Mouse (Mus musculus): ENCODE data around the gene Atp5d. TPM values are rescaled to one million over a fixed set of nuclear protein-coding genes. Genes with fewer than 3 reads are reported as not detected.

Atp5d gene
- polyA plus RNA-seq, 1 experiment from 2014 or later: 384 TPM

DNA sequence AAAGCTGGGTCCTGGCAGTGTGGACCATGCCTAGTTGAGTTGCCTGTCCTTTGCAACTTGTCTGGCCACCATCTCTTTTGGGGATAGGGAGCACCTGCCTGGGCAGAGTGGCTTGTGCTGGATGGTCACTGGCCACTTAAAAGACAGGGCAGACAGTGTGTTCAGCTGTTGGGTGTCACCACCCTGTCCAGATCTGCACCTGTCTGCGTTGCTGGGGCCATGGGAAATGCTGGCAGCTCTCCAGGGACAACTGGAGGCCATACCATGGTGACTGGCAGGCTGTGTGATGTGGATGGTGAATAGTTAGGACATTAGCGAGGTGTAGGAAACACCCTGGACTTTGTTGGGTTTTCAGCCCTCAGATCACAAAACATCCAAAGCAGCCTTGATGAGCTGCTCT lies 18.3 kb upstream of the Atp5d start:
- 0 out of 2 replicates have a peak overlapping the region, but pooled peaks have one; percentile 12 for H3K9ac ChIP-seq (replicated peaks)
- WGBS: 91% methylated on average over 2 of the region's 2 CpGs
- no peak overlapping the region for H3K27ac ChIP-seq (replicated peaks)
- H3K4me3 ChIP-seq: no peak overlapping the region
- no peak overlapping the region for H3K4me2 ChIP-seq (replicated peaks)
- no peak for ATAC-seq (ENCODE audit: low FRiP score, low read depth)
- H3K27me3 ChIP-seq: no peaks in the 10 kb centered on the region
- peaks cover 33% of the 10 kb centered on the region for H3K4me1 ChIP-seq
- H3K36me3 ChIP-seq: peaks cover 44% of the 10 kb centered on the region
- no peaks in the 10 kb centered on the region for H3K9me3 ChIP-seq

GRCm38 (mm10) chr10:80121639-80122038 lies 16.8 kb upstream of the Atp5d start:
- no peak overlapping the region for H3K4me3 ChIP-seq
- no peak overlapping the region for H3K9ac ChIP-seq (replicated peaks)
- no peak overlapping the region for H3K27ac ChIP-seq (replicated peaks)
- peaks cover 59% of the 10 kb centered on the region for H3K36me3 ChIP-seq
- 79% methylated on average over 2 of the region's 2 CpGs for WGBS
- H3K9me3 ChIP-seq: no peaks in the 10 kb centered on the region
- ATAC-seq (ENCODE audit: low FRiP score, low read depth): no peak
- peaks cover 32% of the 10 kb centered on the region for H3K4me1 ChIP-seq
- no peaks in the 10 kb centered on the region for H3K27me3 ChIP-seq
- H3K4me2 ChIP-seq (replicated peaks): no peak overlapping the region

GRCm38 (mm10) chr10:80123932-80124562 lies 14.4 kb upstream of the Atp5d start:
- no peaks in the 10 kb centered on the region for H3K9me3 ChIP-seq
- H3K4me3 ChIP-seq: no peak overlapping the region
- no peak overlapping the region for H3K9ac ChIP-seq (replicated peaks)
- ATAC-seq (ENCODE audit: low FRiP score, low read depth): no peak
- peaks cover 8% of the 10 kb centered on the region; the same call in 1 of the 2 replicates for H3K4me1 ChIP-seq
- WGBS: 94% methylated on average over 9 of the region's 9 CpGs
- no peak overlapping the region for H3K4me2 ChIP-seq (replicated peaks)
- H3K27me3 ChIP-seq: no peaks in the 10 kb centered on the region
- H3K27ac ChIP-seq (replicated peaks): no peak overlapping the region
- peaks cover 78% of the 10 kb centered on the region for H3K36me3 ChIP-seq

GRCm38 (mm10) chr10:80127920-80128319 lies 10.5 kb upstream of the Atp5d start:
- peaks cover 32% of the 10 kb centered on the region for H3K27me3 ChIP-seq
- H3K9ac ChIP-seq (replicated peaks): no peak overlapping the region
- ATAC-seq (ENCODE audit: low FRiP score, low read depth): no peak
- peaks cover 91% of the 10 kb centered on the region for H3K36me3 ChIP-seq
- 96% methylated on average over 8 of the region's 8 CpGs for WGBS
- no peak overlapping the region for H3K4me2 ChIP-seq (replicated peaks)
- H3K4me1 ChIP-seq: peaks cover 15% of the 10 kb centered on the region
- no peaks in the 10 kb centered on the region for H3K9me3 ChIP-seq
- no peak overlapping the region for H3K4me3 ChIP-seq
- H3K27ac ChIP-seq (replicated peaks): no peak overlapping the region

- H3K9ac ChIP-seq (replicated peaks): no peak overlapping the region
- no peak overlapping the region for H3K4me3 ChIP-seq
- H3K9me3 ChIP-seq: no peaks in the 10 kb centered on the region
- H3K4me1 ChIP-seq: peaks cover 23% of the 10 kb centered on the region
- no peak overlapping the region for H3K4me2 ChIP-seq (replicated peaks)
- H3K27me3 ChIP-seq: peaks cover 42% of the 10 kb centered on the region
- ATAC-seq (ENCODE audit: low FRiP score, low read depth): no peak
- H3K27ac ChIP-seq (replicated peaks): no peak overlapping the region
- WGBS: 96% methylated on average over 9 of the region's 9 CpGs
- H3K36me3 ChIP-seq: peaks cover 100% of the 10 kb centered on the region
Observed at GRCm38 (mm10) chr10:80129846-80130245, 8.6 kb upstream of the Atp5d start.

GRCm38 (mm10) chr10:80130403-80131031 lies 7.9 kb upstream of the Atp5d start:
- WGBS: 89% methylated on average over 18 of the region's 18 CpGs

GRCm38 (mm10) chr10:80131316-80131951 lies 7.0 kb upstream of the Atp5d start:
- peak overlapping the region; percentile 6; the same call in 1 of the 2 replicates for H3K4me3 ChIP-seq
- H3K9ac ChIP-seq (replicated peaks): peak overlapping the region; percentile 17; the same call in 1 of the 2 replicates
- WGBS: 11% methylated on average over 51 of the region's 55 CpGs
- H3K36me3 ChIP-seq: peaks cover 88% of the 10 kb centered on the region
- no peaks in the 10 kb centered on the region for H3K9me3 ChIP-seq
- H3K27me3 ChIP-seq: peaks cover 58% of the 10 kb centered on the region
- peak; percentile 25; the same call in 1 of the 2 replicates for ATAC-seq (ENCODE audit: low FRiP score, low read depth)
- peaks cover 27% of the 10 kb centered on the region for H3K4me1 ChIP-seq
- peak overlapping the region; percentile 34 for H3K4me2 ChIP-seq (replicated peaks)
- H3K27ac ChIP-seq (replicated peaks): no peak overlapping the region

More at GRCm38 (mm10) chr10:80130403-80131031, 7.9 kb upstream of the Atp5d start:
- Histone ChIP-seq H3K4me1 (peaks cover 23% of the 10 kb centered on the region), H3K9ac (replicated peaks) (no peak overlapping the region), H3K36me3 (peaks cover 97% of the 10 kb centered on the region), H3K9me3 (no peaks in the 10 kb centered on the region), H3K27ac (replicated peaks) (no peak overlapping the region), H3K4me2 (replicated peaks) (no peak overlapping the region), H3K27me3 (peaks cover 49% of the 10 kb centered on the region), H3K4me3 (no peak overlapping the region)
- ATAC-seq (ENCODE audit: low FRiP score, low read depth): no peak

- Histone ChIP-seq H3K27ac (replicated peaks) (no peak overlapping the region), H3K36me3 (peaks cover 83% of the 10 kb centered on the region), H3K4me1 (peaks cover 32% of the 10 kb centered on the region), H3K27me3 (peaks cover 63% of the 10 kb centered on the region), H3K4me3 (peak overlapping the region; percentile 6; the same call in 1 of the 2 replicates), H3K9me3 (no peaks in the 10 kb centered on the region), H3K4me2 (replicated peaks) (peak overlapping the region; percentile 34), H3K9ac (replicated peaks) (peak overlapping the region; percentile 17; the same call in 1 of the 2 replicates)
- 31% methylated on average over 21 of the region's 27 CpGs for WGBS
- ATAC-seq (ENCODE audit: low FRiP score, low read depth): no peak
Observed at GRCm38 (mm10) chr10:80131952-80132350, 6.5 kb upstream of the Atp5d start.

GRCm38 (mm10) chr10:80133226-80133849 lies 5.1 kb upstream of the Atp5d start:
- ATAC-seq (ENCODE audit: low FRiP score, low read depth): no peak
- no peak overlapping the region for H3K4me3 ChIP-seq
- 76% methylated on average over 8 of the region's 8 CpGs for WGBS
- H3K4me2 ChIP-seq (replicated peaks): no peak overlapping the region
- H3K9ac ChIP-seq (replicated peaks): no peak overlapping the region
- H3K27ac ChIP-seq (replicated peaks): no peak overlapping the region
- H3K36me3 ChIP-seq: peaks cover 69% of the 10 kb centered on the region
- H3K27me3 ChIP-seq: peaks cover 71% of the 10 kb centered on the region
- no peaks in the 10 kb centered on the region for H3K9me3 ChIP-seq
- H3K4me1 ChIP-seq: peaks cover 46% of the 10 kb centered on the region

DNA sequence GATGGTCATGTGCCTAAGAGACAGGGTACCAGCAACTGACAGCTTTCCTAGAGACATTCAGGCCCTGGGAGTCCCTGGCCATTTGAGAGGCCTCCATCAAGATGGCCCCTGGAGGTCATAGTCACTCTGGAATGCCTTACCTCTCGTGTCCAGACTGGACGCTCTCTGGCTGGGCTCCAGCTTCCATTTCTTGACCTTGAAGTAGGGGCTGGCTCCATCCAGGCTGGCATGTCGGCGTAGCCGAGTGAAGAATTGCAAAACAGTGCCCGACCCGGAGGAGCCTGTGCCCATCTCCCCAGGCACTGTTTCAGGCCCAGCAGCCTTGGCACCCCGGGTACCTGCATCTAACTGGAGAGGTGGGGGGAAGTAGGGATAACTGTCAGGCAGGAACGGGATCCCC lies 4.0 kb upstream of the Atp5d start:
- Histone ChIP-seq H3K27me3 (peaks cover 73% of the 10 kb centered on the region), H3K9me3 (no peaks in the 10 kb centered on the region), H3K27ac (replicated peaks) (no peak overlapping the region), H3K4me3 (no peak overlapping the region), H3K4me2 (replicated peaks) (no peak overlapping the region), H3K36me3 (peaks cover 58% of the 10 kb centered on the region), H3K9ac (replicated peaks) (no peak overlapping the region), H3K4me1 (peaks cover 54% of the 10 kb centered on the region)
- no peak for ATAC-seq (ENCODE audit: low FRiP score, low read depth)
- WGBS: 90% methylated on average over 9 of the region's 9 CpGs

GRCm38 (mm10) chr10:80135161-80135560 lies 3.3 kb upstream of the Atp5d start:
- peaks cover 69% of the 10 kb centered on the region for H3K27me3 ChIP-seq
- H3K4me1 ChIP-seq: peaks cover 56% of the 10 kb centered on the region
- no peak for ATAC-seq (ENCODE audit: low FRiP score, low read depth)
- H3K9me3 ChIP-seq: no peaks in the 10 kb centered on the region
- no peak overlapping the region for H3K4me3 ChIP-seq
- no peak overlapping the region for H3K9ac ChIP-seq (replicated peaks)
- H3K4me2 ChIP-seq (replicated peaks): no peak overlapping the region
- H3K36me3 ChIP-seq: peaks cover 51% of the 10 kb centered on the region
- H3K27ac ChIP-seq (replicated peaks): no peak overlapping the region
- 94% methylated on average over 10 of the region's 10 CpGs for WGBS

- Histone ChIP-seq H3K36me3 (peaks cover 46% of the 10 kb centered on the region), H3K9ac (replicated peaks) (no peak overlapping the region), H3K27me3 (peaks cover 67% of the 10 kb centered on the region), H3K9me3 (no peaks in the 10 kb centered on the region), H3K27ac (replicated peaks) (no peak overlapping the region), H3K4me1 (peaks cover 59% of the 10 kb centered on the region), H3K4me2 (replicated peaks) (no peak overlapping the region), H3K4me3 (no peak overlapping the region)
- 93% methylated on average over 1 of the region's 1 CpGs for whole genome bisulfite sequencing
- ATAC-seq (ENCODE audit: low FRiP score, low read depth): no peak
Observed at GRCm38 (mm10) chr10:80135641-80136040, 2.8 kb upstream of the Atp5d start.
